Mouse (Mus musculus) c-Kit-negative CD71-positive TER-119-positive erythroid progenitor cells, embryonic 14.5 days (primary cell): ENCODE results near the gene Fgg.

Experiments used
- DNase-seq: peaks from one replicate; pipeline ENCODE4 v3.0.0-alpha.2; 2013; ENCODE audit warnings: low read depth, low spot score

The Fgg gene

GRCm38 (mm10) chr3:83007557-83007956 lies at the start of gene Fgg:
TSS of gene Fgg (plus strand) at chr3:83007724.
- no peak for DNase-seq

- DNase-seq = no peak
These were observed 36.5 kb upstream of the Fgg start for GRCm38 (mm10) chr3:82971046-82971445.

GRCm38 (mm10) chr3:82980818-82981217 lies 26.7 kb upstream of the Fgg start:
- DNase-seq = no peak

GRCm38 (mm10) chr3:82981861-82982260 lies 25.7 kb upstream of the Fgg start:
- no peak for DNase-seq

- no peak for DNase-seq
These were observed 22.7 kb upstream of the Fgg start for GRCm38 (mm10) chr3:82984840-82985239.

- no peak for DNase-seq
These were observed 15.6 kb upstream of the Fgg start for GRCm38 (mm10) chr3:82991963-82992362.

GRCm38 (mm10) chr3:82992956-82993355 lies 14.6 kb upstream of the Fgg start:
- no peak for DNase-seq

GRCm38 (mm10) chr3:82995368-82995767 lies 12.2 kb upstream of the Fgg start:
- no peak for DNase-seq

GRCm38 (mm10) chr3:82996656-82997055 lies 10.9 kb upstream of the Fgg start:
- no peak for DNase-seq

- DNase-seq = no peak
These were observed 8.6 kb upstream of the Fgg start for GRCm38 (mm10) chr3:82998772-82999463.

- DNase-seq = no peak
These were observed 7.5 kb upstream of the Fgg start for GRCm38 (mm10) chr3:82999995-83000394.

- DNase-seq = peak; percentile 11
These were observed 5.3 kb upstream of the Fgg start for GRCm38 (mm10) chr3:83002191-83002590.

GRCm38 (mm10) chr3:83003068-83003467 lies 4.5 kb upstream of the Fgg start:
- no peak for DNase-seq

GRCm38 (mm10) chr3:83004801-83005200 lies 2.7 kb upstream of the Fgg start:
- no peak for DNase-seq

- DNase-seq = no peak
These were observed 2.8 kb downstream of the Fgg start for GRCm38 (mm10) chr3:83010291-83010690.

- DNase-seq = no peak
These were observed 3.6 kb downstream of the Fgg start for GRCm38 (mm10) chr3:83011136-83011535.

- no peak for DNase-seq
These were observed 4.0 kb downstream of the Fgg start for GRCm38 (mm10) chr3:83011565-83011964.

- no peak for DNase-seq
These were observed 5.1 kb downstream of the Fgg start for GRCm38 (mm10) chr3:83012636-83013035.

- no peak for DNase-seq
These were observed 6.4 kb downstream of the Fgg start for GRCm38 (mm10) chr3:83013951-83014350.

GRCm38 (mm10) chr3:83016236-83016635 lies 8.7 kb downstream of the Fgg start:
- DNase-seq = no peak

- DNase-seq = no peak
These were observed 12.9 kb downstream of the Fgg start for GRCm38 (mm10) chr3:83020387-83020786.

GRCm38 (mm10) chr3:83021176-83021575 lies 13.7 kb downstream of the Fgg start:
- DNase-seq = no peak

- DNase-seq = no peak
These were observed 17.5 kb downstream of the Fgg start for GRCm38 (mm10) chr3:83025036-83025435.
